Mouse (Mus musculus): ENCODE results near the gene Mpdz.

Mpdz gene

GRCm38 (mm10) chr4:81392869-81393268, 49.7 kb downstream of the Mpdz start:
- DNase-seq (ENCODE audit: low spot score in 2 of 2), result no peak

- DNase-seq (ENCODE audit: low spot score in 2 of 2), result no peak
Observed at GRCm38 (mm10) chr4:81389263-81389662, 53.4 kb downstream of the Mpdz start.

- no peak for DNase-seq (ENCODE audit: low spot score in 2 of 2)
Observed at GRCm38 (mm10) chr4:81387644-81388043, 55.0 kb downstream of the Mpdz start.

- no peak for DNase-seq (ENCODE audit: low spot score in 2 of 2)
Observed at GRCm38 (mm10) chr4:81372355-81372754, 70.3 kb downstream of the Mpdz start.

GRCm38 (mm10) chr4:81351368-81351767, 91.2 kb downstream of the Mpdz start:
- no peak for DNase-seq (ENCODE audit: low spot score in 2 of 2)

DNA sequence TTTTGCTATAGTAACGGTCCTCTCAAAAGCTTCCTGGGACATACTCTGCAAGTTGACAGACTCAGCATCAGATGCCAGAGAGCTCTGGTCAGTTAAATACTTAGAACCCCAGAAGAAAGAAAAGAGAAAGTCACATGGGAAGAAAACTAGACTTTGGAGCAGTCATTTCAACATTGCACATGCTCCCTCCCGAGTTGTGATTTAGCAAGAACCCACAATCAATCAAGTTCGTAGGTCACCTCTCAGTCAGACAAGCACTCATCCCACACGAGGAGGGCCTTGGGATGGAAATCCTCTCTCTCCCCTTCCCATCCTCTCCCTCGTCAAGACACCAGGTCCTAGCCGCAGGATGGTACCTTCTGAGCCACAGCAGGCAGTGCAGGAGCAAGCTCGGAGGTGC, 94.0 kb downstream of the Mpdz start:
- no peak for DNase-seq (ENCODE audit: low spot score in 2 of 2)

GRCm38 (mm10) chr4:81345141-81345540, 97.5 kb downstream of the Mpdz start:
- DNase-seq (ENCODE audit: low spot score in 2 of 2), result no peak

DNA sequence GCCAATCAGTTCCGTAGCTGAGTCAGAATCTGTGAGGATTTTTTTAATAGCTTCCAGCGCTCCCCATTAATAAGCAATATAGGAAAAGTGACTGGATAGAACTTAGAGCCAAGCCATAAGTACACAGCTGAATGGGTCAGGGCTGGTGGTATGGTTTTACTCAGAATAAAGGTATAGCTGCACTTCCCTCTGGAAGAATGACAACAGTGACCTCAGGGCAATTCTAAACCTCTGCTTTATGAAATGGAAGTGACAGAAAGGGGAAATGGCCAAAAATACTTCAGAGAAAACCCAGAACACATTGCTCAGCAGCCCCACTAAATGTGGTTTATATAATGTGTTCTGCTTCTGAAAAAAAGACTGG, 109.0 kb downstream of the Mpdz start:
- no peak for DNase-seq (ENCODE audit: low spot score in 2 of 2)

DNA sequence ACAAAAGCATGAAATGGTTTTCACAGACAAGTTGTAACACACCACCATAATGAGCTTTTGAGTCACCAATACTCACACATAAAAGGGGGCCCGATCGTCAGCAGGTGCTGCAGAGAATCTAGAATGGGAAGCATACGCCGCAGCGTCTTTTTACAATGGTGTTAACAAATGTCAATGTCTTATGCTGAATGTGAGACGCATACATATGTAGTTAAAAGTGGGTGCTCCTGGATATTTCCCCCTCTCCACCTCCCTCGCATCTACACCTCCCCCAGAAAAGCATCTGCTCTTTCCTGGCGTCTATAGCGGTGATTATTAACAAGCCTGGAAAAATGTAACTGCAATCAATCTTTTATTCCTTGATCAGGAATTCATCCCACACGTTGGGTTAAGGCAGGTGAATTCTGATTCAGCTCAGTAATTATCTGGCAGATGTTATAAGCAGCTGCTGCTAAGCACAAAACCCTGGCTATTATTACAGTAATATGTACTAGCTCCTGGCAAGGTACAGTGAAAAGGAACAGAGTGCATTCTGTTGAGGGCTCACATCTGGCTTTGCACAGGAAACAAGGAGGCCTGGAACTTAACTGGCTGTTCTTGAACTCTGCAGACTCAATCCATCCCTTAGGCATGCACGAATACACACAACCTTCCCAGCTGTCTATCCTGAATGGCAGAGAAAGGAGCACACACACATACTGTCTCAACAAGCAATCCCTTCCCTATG, 109.6 kb downstream of the Mpdz start:
- DNase-seq (ENCODE audit: low spot score in 2 of 2), result no peak

- DNase-seq (ENCODE audit: low spot score in 2 of 2), result no peak
Observed at GRCm38 (mm10) chr4:81332439-81332841, 110.2 kb downstream of the Mpdz start.

- DNase-seq (ENCODE audit: low spot score in 2 of 2), result no peak
Observed at GRCm38 (mm10) chr4:81327694-81328093, 114.9 kb downstream of the Mpdz start.

DNA sequence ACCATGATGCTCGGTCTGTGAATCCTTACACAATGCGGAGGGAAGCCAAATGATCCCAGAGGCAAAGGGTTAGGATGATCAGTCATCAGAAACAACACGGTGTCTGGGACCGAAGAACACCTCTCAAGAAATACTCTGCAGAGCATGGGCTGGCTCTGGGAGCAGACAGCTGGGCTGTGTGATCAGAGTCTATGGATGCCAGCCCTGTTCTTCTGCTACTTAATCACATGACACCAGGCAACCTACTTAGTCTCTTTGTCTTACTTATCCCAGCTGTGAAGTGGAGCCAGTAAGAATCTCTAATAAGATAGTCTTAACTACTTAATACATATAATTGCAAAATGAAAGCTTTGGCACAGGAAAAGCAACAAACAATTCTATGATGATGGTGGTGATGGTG, 118.8 kb downstream of the Mpdz start:
- DNase-seq (ENCODE audit: low spot score in 2 of 2), result no peak

DNA sequence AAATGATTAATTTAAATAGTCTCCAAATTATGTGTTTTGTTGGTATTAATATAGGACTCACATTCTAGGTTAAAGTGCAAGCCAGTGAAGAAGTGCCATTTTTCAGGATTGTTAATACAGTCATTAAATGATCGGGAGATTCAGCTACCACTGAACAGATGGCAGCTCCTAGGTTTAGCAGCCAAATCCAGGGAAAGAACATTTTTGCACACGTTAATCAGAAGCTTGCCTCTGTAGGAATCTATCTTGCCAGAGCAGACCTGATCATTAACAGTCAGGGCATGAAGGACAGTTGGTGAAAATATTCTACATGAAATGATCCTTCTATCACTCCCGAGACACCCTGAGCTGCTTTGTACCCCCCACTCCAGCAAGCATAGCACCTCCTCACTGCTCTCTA, 120.4 kb downstream of the Mpdz start:
- no peak for DNase-seq (ENCODE audit: low spot score in 2 of 2)

- no peak for DNase-seq (ENCODE audit: low spot score in 2 of 2)
Observed at GRCm38 (mm10) chr4:81314618-81315017, 128.0 kb downstream of the Mpdz start.

GRCm38 (mm10) chr4:81313246-81313645, 129.4 kb downstream of the Mpdz start:
- no peak for DNase-seq (ENCODE audit: low spot score in 2 of 2)

DNA sequence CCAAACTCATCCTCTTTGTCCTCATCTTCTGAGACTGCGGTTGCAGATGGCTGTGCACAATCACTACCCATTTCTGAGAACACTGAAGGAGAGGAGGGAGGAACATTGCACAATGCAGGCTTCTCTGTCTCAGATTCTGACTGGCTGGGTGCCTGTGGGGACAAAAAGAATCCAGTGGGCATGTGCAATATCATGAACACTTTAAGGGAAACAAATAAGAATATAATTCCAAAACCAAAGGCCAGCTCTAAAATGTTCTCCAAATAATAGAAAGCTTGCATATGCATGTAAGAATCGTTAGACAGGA, 132.5 kb downstream of the Mpdz start:
- no peak for DNase-seq (ENCODE audit: low spot score in 2 of 2)

GRCm38 (mm10) chr4:81309473-81310167, 133.0 kb downstream of the Mpdz start:
- DNase-seq (ENCODE audit: low spot score in 2 of 2), result no peak

DNA sequence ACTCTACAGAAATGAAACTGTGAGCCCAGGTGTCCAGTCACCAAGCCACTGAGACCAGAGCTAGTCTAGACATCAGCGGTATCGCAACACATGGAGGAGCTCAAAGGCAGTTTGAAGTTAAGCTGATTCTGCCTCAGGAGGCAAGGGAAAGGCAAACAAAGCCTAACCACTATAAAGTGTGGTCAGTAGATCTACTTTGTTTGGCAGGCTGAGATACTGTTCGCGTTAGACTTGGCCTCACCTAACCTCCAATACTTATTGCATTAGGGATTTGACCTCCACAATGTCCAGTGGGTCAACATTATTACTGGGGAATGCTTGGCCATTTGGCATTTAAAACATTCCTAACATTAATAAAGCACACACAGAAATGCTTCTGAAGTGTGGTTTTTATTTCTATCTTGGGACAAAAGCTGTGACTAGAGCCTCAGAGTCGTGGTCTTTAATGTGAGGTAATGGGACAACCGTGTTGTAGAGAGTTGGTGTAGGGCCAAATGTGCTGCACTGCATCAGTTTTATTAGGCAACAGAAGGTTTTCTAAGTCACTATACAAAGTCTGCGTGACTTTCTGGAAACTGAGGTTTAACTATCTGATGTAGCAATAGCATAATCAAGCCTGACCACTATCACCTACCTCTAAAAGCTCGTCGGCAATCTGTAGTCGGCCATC, 134.9 kb downstream of the Mpdz start:
- no peak for DNase-seq (ENCODE audit: low spot score in 2 of 2)

GRCm38 (mm10) chr4:81302056-81302455, 140.6 kb downstream of the Mpdz start:
- no peak for DNase-seq (ENCODE audit: low spot score in 2 of 2)

- DNase-seq (ENCODE audit: low spot score in 2 of 2), result no peak
Observed at GRCm38 (mm10) chr4:81298384-81298783, 144.2 kb downstream of the Mpdz start.

- DNase-seq (ENCODE audit: low spot score in 2 of 2), result no peak
Observed at GRCm38 (mm10) chr4:81293309-81293708, 149.3 kb downstream of the Mpdz start.

- no peak for DNase-seq (ENCODE audit: low spot score in 2 of 2)
Observed at GRCm38 (mm10) chr4:81285564-81285963, 157.1 kb downstream of the Mpdz start.

GRCm38 (mm10) chr4:81283611-81284010, 159.0 kb downstream of the Mpdz start:
- DNase-seq (ENCODE audit: low spot score in 2 of 2), result no peak
